Mouse (Mus musculus): ENCODE data around the gene Aadacl3. TPM values are rescaled to one million over a fixed set of nuclear protein-coding genes. Genes with fewer than 3 reads are reported as not detected.

Gene Aadacl3
- polyA plus RNA-seq, 2 experiments: not detected

DNA sequence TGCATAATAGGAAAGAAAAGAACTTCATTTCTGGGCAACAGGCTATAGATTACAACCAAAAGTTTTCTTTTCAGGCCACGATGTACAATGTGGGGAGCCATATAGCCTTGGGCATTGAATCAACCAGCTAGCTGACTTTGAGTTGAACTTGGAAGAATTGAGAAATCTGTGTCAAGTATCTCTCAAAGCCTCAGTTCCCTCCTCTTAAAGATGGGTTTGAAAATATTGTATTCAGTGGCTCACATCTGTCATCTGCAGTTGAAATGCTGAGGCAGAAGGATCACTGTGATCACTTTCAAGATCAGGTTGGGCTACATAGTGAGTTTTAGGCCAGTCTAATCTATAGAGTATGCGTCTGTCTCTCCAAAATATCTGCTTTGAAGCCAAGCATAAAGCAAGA is 10.3 kb downstream of the Aadacl3 start, which contains the start of gene Gm9944:
TSS of gene Gm9944 (minus strand) at position 101 of the 400 bp plus-strand sequence.
- Histone ChIP-seq H3K27me3 (ENCODE audit: control insufficient read depth, insufficient read depth, low read length) (no peaks in the 10 kb centered on the region), H3K9me3 (ENCODE audit: control insufficient read depth, low read length) (no peaks in the 10 kb centered on the region), H3K27ac (no peak within 1 kb of the TSS), H3K4me1 (replicated peaks; ENCODE audit: control insufficient read depth in 2 of 2, insufficient read depth in 2 of 2, low read length in 1 of 2) (no peaks in the 10 kb centered on the region), H3K4me2 (ENCODE audit: low read depth) (no peak within 1 kb of the TSS), H3K9ac (replicated peaks) (no peak within 1 kb of the TSS), H3K4me3 (ENCODE audit: insufficient read depth in 1 of 2, low read depth in 2 of 2, low read length in 2 of 2) (no peak within 1 kb of the TSS), H3K36me3 (replicated peaks; ENCODE audit: control insufficient read depth, insufficient read depth, low read depth) (no peaks in the 10 kb centered on the region)
- TF ChIP-seq CTCF (IDR thresholded peaks at IDR 0.05; ENCODE audit: low read depth): no peak
- DNase-seq (ENCODE audit: low read depth in 3 of 3, low spot score in 3 of 3) (no peak), ATAC-seq (ENCODE audit: insufficient read depth) (no peak)
- 45% methylated on average over 2 of the region's 2 CpGs for WGBS (ENCODE audit: insufficient replicate concordance)

DNA sequence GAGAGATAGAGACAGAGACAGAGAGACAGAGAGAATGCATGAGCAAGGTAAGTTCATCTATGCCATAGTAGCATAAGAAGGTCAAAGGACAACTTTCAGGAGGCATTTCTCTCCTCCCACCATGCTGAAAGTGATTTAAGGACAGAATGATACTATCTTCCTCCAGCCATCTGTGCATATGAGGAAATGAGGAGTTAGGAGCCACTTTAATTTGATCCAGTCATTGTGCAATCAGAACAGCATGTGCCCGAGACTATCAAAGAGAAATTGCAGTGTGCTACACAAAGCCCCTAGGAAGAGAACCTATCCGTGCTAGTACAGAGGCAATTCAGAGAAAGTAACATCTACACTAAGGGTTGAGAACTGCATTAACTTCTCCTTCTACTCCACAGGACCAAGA is 15.0 kb downstream of the Aadacl3 start:
- DNase-seq (ENCODE audit: low read depth in 3 of 3, low spot score in 3 of 3): no peak
- no peak for TF ChIP-seq CTCF (IDR thresholded peaks at IDR 0.05; ENCODE audit: low read depth)
- TF ChIP-seq EP300 (IDR thresholded peaks at IDR 0.05; ENCODE audit: low read depth): no peak
- WGBS (ENCODE audit: insufficient replicate concordance): 39% methylated on average over 2 of the region's 2 CpGs
- Histone ChIP-seq H3K27ac (no peak overlapping the region), H3K27me3 (ENCODE audit: control insufficient read depth, insufficient read depth, low read length) (no peaks in the 10 kb centered on the region), H3K4me2 (ENCODE audit: low read depth) (no peak overlapping the region), H3K9me3 (ENCODE audit: control insufficient read depth, low read length) (no peaks in the 10 kb centered on the region), H3K9ac (replicated peaks) (no peak overlapping the region), H3K4me3 (ENCODE audit: insufficient read depth in 1 of 2, low read depth in 2 of 2, low read length in 2 of 2) (no peak overlapping the region), H3K36me3 (replicated peaks; ENCODE audit: control insufficient read depth, insufficient read depth, low read depth) (no peaks in the 10 kb centered on the region), H3K4me1 (replicated peaks; ENCODE audit: control insufficient read depth in 2 of 2, insufficient read depth in 2 of 2, low read length in 1 of 2) (no peaks in the 10 kb centered on the region)
- no peak for ATAC-seq (ENCODE audit: insufficient read depth)

DNA sequence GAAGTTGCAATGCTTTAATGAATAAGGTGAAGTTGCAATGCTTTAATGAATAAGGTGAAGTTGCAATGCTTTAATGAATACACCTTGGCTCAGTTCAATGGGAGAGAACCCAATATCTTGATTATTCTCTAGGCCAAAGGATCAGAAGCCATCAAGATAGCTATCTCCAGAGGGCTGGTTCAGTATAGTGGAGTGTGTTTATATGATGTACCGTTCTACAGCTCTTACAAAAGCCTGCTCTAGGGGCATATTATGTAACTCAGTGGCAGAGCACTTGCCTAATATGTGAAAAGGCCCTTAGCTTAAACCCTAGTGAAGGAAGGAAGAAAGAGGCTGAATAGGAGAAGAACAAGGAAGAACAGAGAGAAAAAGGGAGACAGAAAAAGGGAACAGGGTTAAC is 22.0 kb downstream of the Aadacl3 start:
- no peak overlapping the region for H3K4me3 ChIP-seq (ENCODE audit: insufficient read depth in 1 of 2, low read depth in 2 of 2, low read length in 2 of 2)
- TF ChIP-seq CTCF (IDR thresholded peaks at IDR 0.05; ENCODE audit: low read depth): no peak
- TF ChIP-seq EP300 (IDR thresholded peaks at IDR 0.05; ENCODE audit: low read depth): no peak
- ATAC-seq (ENCODE audit: insufficient read depth) (no peak), DNase-seq (ENCODE audit: low read depth in 3 of 3, low spot score in 3 of 3) (no peak)
- H3K9me3 ChIP-seq (ENCODE audit: control insufficient read depth, low read length): no peaks in the 10 kb centered on the region
- 44% methylated on average over 1 of the region's 1 CpGs for WGBS (ENCODE audit: insufficient replicate concordance)
- no peaks in the 10 kb centered on the region for H3K36me3 ChIP-seq (replicated peaks; ENCODE audit: control insufficient read depth, insufficient read depth, low read depth)
- no peaks in the 10 kb centered on the region for H3K27me3 ChIP-seq (ENCODE audit: control insufficient read depth, insufficient read depth, low read length)
- no peaks in the 10 kb centered on the region for H3K4me1 ChIP-seq (replicated peaks; ENCODE audit: control insufficient read depth in 2 of 2, insufficient read depth in 2 of 2, low read length in 1 of 2)
- H3K4me2 ChIP-seq (ENCODE audit: low read depth): no peak overlapping the region
- no peak overlapping the region for H3K9ac ChIP-seq (replicated peaks)
- H3K27ac ChIP-seq: no peak overlapping the region

DNA sequence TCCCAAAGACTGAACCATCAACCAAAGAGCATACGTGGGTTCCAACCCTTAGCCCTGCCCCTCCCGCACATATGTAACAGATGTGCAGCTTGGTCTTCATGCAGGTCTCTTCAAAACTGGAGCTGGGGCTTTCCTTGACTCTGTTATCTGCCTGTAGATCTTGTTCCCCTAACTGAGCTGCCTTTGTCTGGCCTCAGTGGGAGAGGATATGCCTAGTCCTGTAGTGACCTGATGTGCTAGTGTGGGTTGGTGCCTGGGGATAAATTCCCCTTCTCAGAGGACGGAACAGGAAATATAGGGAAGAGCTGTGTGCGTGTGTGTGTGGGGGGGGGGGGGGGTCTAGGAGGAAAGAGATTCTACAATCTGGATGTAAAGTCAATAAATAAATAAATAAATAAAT is 22.5 kb downstream of the Aadacl3 start:
- Histone ChIP-seq H3K4me1 (replicated peaks; ENCODE audit: control insufficient read depth in 2 of 2, insufficient read depth in 2 of 2, low read length in 1 of 2) (no peaks in the 10 kb centered on the region), H3K27ac (no peak overlapping the region), H3K36me3 (replicated peaks; ENCODE audit: control insufficient read depth, insufficient read depth, low read depth) (no peaks in the 10 kb centered on the region), H3K4me3 (ENCODE audit: insufficient read depth in 1 of 2, low read depth in 2 of 2, low read length in 2 of 2) (no peak overlapping the region), H3K9me3 (ENCODE audit: control insufficient read depth, low read length) (no peaks in the 10 kb centered on the region), H3K4me2 (ENCODE audit: low read depth) (no peak overlapping the region), H3K9ac (replicated peaks) (no peak overlapping the region), H3K27me3 (ENCODE audit: control insufficient read depth, insufficient read depth, low read length) (no peaks in the 10 kb centered on the region)
- WGBS (ENCODE audit: insufficient replicate concordance): 61% methylated on average over 4 of the region's 4 CpGs
- DNase-seq (ENCODE audit: low read depth in 3 of 3, low spot score in 3 of 3) (no peak), ATAC-seq (ENCODE audit: insufficient read depth) (no peak)
- TF ChIP-seq EP300 (IDR thresholded peaks at IDR 0.05; ENCODE audit: low read depth): no peak
- TF ChIP-seq CTCF (IDR thresholded peaks at IDR 0.05; ENCODE audit: low read depth): no peak

DNA sequence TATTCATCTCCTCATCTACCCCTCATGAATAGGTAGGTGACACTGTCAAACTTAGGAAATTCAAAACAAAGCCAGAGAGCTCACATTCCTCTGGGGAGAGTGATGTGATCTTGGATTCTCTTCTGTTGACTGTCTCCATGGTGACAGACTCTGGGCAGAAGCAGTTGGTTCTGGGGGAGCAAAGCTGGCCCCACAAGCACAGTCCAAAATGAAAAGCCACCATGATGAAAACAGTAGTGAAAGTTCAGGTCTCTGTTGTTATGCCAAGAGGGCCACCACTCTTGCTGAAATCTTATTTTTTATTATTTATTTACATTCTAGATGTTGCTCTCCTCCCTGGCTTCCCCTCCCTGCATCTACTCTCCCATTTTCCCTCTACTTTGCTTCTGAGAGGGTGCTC is 24.9 kb downstream of the Aadacl3 start, which contains the start of gene 1700012P22Rik:
TSS of gene 1700012P22Rik (minus strand) at position 101 of the 400 bp plus-strand sequence.
- Histone ChIP-seq H3K36me3 (replicated peaks; ENCODE audit: control insufficient read depth, insufficient read depth, low read depth) (no peaks in the 10 kb centered on the region), H3K4me2 (ENCODE audit: low read depth) (no peak within 1 kb of the TSS), H3K4me3 (ENCODE audit: insufficient read depth in 1 of 2, low read depth in 2 of 2, low read length in 2 of 2) (no peak within 1 kb of the TSS), H3K27ac (no peak within 1 kb of the TSS), H3K4me1 (replicated peaks; ENCODE audit: control insufficient read depth in 2 of 2, insufficient read depth in 2 of 2, low read length in 1 of 2) (no peaks in the 10 kb centered on the region), H3K9ac (replicated peaks) (no peak within 1 kb of the TSS), H3K9me3 (ENCODE audit: control insufficient read depth, low read length) (no peaks in the 10 kb centered on the region), H3K27me3 (ENCODE audit: control insufficient read depth, insufficient read depth, low read length) (no peaks in the 10 kb centered on the region)
- DNase-seq (ENCODE audit: low read depth in 3 of 3, low spot score in 3 of 3) (no peak), ATAC-seq (ENCODE audit: insufficient read depth) (no peak)
- TF ChIP-seq CTCF (IDR thresholded peaks at IDR 0.05; ENCODE audit: low read depth): no peak
